Mouse (Mus musculus): ENCODE data around the gene Stpg1. TPM values are rescaled to one million over a fixed set of nuclear protein-coding genes. Genes with fewer than 3 reads are reported as not detected.

The Stpg1 gene
- polyA plus RNA-seq, 2 experiments: 0.02 TPM; not detected in 1

DNA sequence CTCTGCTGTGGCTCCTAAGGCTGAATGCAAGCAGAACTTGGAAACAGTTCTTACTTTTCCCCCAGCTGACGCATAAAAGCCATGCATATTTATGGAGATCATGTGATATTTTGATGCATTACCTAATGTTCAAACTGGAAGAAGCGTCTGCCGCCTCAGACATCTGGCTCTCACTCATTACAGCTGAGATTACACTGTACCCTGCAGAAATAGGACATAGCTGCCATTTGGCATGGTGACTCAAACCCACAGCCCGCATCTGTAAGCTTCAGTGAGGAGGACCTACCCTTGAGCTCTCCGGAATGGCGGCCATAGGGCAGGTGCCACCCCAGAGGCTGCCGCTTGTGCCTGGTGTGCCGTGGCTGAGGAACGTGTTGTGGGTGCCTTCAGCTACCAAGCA is 36.6 kb downstream of the Stpg1 start:
- no peak overlapping the region for H3K9ac ChIP-seq (replicated peaks)
- ATAC-seq (ENCODE audit: insufficient read depth) (no peak), DNase-seq (ENCODE audit: low read depth in 3 of 3, low spot score in 3 of 3) (no peak)
- no peaks in the 10 kb centered on the region for H3K36me3 ChIP-seq (replicated peaks; ENCODE audit: control insufficient read depth, insufficient read depth, low read depth)
- no peaks in the 10 kb centered on the region for H3K27me3 ChIP-seq (ENCODE audit: control insufficient read depth, insufficient read depth, low read length)
- H3K4me1 ChIP-seq (replicated peaks; ENCODE audit: control insufficient read depth in 2 of 2, insufficient read depth in 2 of 2, low read length in 1 of 2): no peaks in the 10 kb centered on the region
- H3K9me3 ChIP-seq (ENCODE audit: control insufficient read depth, low read length): peaks cover 4% of the 10 kb centered on the region; the same call in 1 of the 2 replicates
- no peak for TF ChIP-seq CTCF (IDR thresholded peaks at IDR 0.05; ENCODE audit: low read depth)
- TF ChIP-seq EP300 (IDR thresholded peaks at IDR 0.05; ENCODE audit: low read depth): no peak
- no peak overlapping the region for H3K27ac ChIP-seq
- no peak overlapping the region for H3K4me2 ChIP-seq (ENCODE audit: low read depth)
- H3K4me3 ChIP-seq (ENCODE audit: insufficient read depth in 1 of 2, low read depth in 2 of 2, low read length in 2 of 2): no peak overlapping the region
- WGBS (ENCODE audit: insufficient replicate concordance): 77% methylated on average over 9 of the region's 9 CpGs

DNA sequence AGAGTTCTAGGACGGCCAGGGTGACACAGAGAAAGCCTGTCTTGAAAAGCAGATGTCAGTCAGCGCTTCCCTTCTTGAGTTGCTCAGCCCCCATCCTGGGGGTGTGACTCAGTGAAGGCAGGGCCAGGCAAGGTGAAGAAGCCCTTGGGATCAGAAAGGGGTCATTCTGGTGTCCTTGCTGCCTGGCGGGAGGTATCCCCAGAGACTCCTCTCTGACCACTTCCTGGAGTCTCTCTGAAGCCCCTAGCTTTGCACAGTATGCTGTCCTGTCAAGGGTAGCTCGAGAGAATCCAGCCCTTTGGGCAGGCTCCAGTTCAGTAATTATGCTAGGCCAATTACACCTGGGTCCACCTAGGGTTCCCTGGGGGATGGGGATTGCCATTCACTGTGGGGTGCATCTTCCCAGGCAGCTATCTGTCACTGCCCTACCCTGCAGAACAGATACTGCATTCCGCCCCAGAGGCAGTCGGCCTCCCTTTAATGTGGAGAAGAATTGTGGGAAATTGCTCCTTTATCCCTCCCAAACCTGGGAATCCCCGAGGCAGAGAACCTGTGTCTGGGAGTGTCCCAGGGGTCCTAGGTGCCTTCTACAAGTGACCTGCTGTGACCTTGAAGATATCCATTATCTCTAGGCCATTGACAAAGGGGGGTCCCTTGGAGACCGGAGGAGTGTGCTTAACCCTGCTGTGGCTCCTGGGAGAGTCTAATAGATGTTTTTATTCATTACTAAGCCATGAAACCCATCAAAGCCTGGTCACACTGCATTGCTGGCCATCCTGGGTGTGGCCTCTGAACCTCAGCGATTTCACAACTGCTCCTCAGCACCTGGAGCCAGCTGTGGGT is 37.4 kb downstream of the Stpg1 start:
- Histone ChIP-seq H3K27me3 (ENCODE audit: control insufficient read depth, insufficient read depth, low read length) (no peaks in the 10 kb centered on the region), H3K9ac (replicated peaks) (no peak overlapping the region), H3K36me3 (replicated peaks; ENCODE audit: control insufficient read depth, insufficient read depth, low read depth) (no peaks in the 10 kb centered on the region), H3K4me3 (ENCODE audit: insufficient read depth in 1 of 2, low read depth in 2 of 2, low read length in 2 of 2) (no peak overlapping the region), H3K4me1 (replicated peaks; ENCODE audit: control insufficient read depth in 2 of 2, insufficient read depth in 2 of 2, low read length in 1 of 2) (no peaks in the 10 kb centered on the region), H3K4me2 (ENCODE audit: low read depth) (no peak overlapping the region), H3K27ac (no peak overlapping the region), H3K9me3 (ENCODE audit: control insufficient read depth, low read length) (peaks cover 4% of the 10 kb centered on the region; the same call in 1 of the 2 replicates)
- TF ChIP-seq EP300 (IDR thresholded peaks at IDR 0.05; ENCODE audit: low read depth): no peak
- no peak for TF ChIP-seq CTCF (IDR thresholded peaks at IDR 0.05; ENCODE audit: low read depth)
- DNase-seq (ENCODE audit: low read depth in 3 of 3, low spot score in 3 of 3) (no peak), ATAC-seq (ENCODE audit: insufficient read depth) (no peak)
- 33% methylated on average over 9 of the region's 9 CpGs for WGBS (ENCODE audit: insufficient replicate concordance)

DNA sequence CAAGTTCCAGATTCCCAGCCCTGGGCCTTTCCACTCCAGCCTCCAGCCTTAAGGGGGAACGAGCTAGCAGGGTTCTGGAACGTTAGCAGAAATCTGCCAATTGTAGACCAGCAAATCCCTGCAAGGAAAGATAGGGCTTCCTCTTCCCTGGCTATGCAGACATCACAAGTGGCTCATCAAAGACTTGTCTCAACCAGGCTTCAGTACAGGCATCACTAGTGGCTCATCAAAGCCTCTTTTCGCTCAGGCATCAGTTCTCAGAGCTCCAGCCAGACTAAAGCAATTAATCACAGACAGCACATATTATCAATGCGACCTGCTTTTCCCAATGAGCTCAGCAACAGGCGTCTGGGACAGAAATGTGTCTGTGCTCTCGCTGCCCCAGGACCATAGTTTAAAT is 38.4 kb downstream of the Stpg1 start:
- ATAC-seq (ENCODE audit: insufficient read depth) (no peak), DNase-seq (ENCODE audit: low read depth in 3 of 3, low spot score in 3 of 3) (no peak)
- Histone ChIP-seq H3K4me3 (ENCODE audit: insufficient read depth in 1 of 2, low read depth in 2 of 2, low read length in 2 of 2) (no peak overlapping the region), H3K9me3 (ENCODE audit: control insufficient read depth, low read length) (peaks cover 4% of the 10 kb centered on the region; the same call in 1 of the 2 replicates), H3K9ac (replicated peaks) (no peak overlapping the region), H3K27ac (no peak overlapping the region), H3K4me2 (ENCODE audit: low read depth) (no peak overlapping the region), H3K4me1 (replicated peaks; ENCODE audit: control insufficient read depth in 2 of 2, insufficient read depth in 2 of 2, low read length in 1 of 2) (no peaks in the 10 kb centered on the region), H3K27me3 (ENCODE audit: control insufficient read depth, insufficient read depth, low read length) (no peaks in the 10 kb centered on the region), H3K36me3 (replicated peaks; ENCODE audit: control insufficient read depth, insufficient read depth, low read depth) (no peaks in the 10 kb centered on the region)
- TF ChIP-seq EP300 (IDR thresholded peaks at IDR 0.05; ENCODE audit: low read depth): no peak
- TF ChIP-seq CTCF (IDR thresholded peaks at IDR 0.05; ENCODE audit: low read depth): no peak
- 45% methylated on average over 6 of the region's 6 CpGs for WGBS (ENCODE audit: insufficient replicate concordance)

DNA sequence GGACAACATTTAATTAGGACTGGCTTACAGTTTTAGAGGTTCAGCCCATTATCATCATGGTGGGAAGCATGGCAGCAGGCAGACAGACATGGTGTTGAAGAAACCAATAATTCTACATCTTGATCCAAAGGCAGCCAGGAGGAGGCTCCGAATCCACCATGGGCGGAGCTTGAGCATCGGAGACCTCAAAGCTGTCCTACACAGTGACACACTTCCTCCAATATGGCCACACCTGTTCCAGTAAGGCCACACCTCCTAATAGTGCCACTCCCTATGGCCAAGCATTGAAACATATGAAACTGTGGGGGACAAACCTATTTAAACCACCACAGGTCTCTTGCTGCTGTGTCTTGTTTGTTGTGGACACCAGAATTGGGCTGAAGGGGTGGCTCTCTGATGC is 40.4 kb downstream of the Stpg1 start:
- Histone ChIP-seq H3K9me3 (ENCODE audit: control insufficient read depth, low read length) (peaks cover 4% of the 10 kb centered on the region; the same call in 1 of the 2 replicates), H3K4me1 (replicated peaks; ENCODE audit: control insufficient read depth in 2 of 2, insufficient read depth in 2 of 2, low read length in 1 of 2) (no peaks in the 10 kb centered on the region), H3K27me3 (ENCODE audit: control insufficient read depth, insufficient read depth, low read length) (no peaks in the 10 kb centered on the region), H3K4me2 (ENCODE audit: low read depth) (no peak overlapping the region), H3K9ac (replicated peaks) (no peak overlapping the region), H3K36me3 (replicated peaks; ENCODE audit: control insufficient read depth, insufficient read depth, low read depth) (no peaks in the 10 kb centered on the region), H3K27ac (no peak overlapping the region), H3K4me3 (ENCODE audit: insufficient read depth in 1 of 2, low read depth in 2 of 2, low read length in 2 of 2) (no peak overlapping the region)
- no peak for ATAC-seq (ENCODE audit: insufficient read depth)
- TF ChIP-seq CTCF (IDR thresholded peaks at IDR 0.05; ENCODE audit: low read depth) (no peak), EP300 (IDR thresholded peaks at IDR 0.05; ENCODE audit: low read depth) (no peak)
- 82% methylated on average over 3 of the region's 3 CpGs for WGBS (ENCODE audit: insufficient replicate concordance)
- no peak for DNase-seq (ENCODE audit: low read depth in 3 of 3, low spot score in 3 of 3)

DNA sequence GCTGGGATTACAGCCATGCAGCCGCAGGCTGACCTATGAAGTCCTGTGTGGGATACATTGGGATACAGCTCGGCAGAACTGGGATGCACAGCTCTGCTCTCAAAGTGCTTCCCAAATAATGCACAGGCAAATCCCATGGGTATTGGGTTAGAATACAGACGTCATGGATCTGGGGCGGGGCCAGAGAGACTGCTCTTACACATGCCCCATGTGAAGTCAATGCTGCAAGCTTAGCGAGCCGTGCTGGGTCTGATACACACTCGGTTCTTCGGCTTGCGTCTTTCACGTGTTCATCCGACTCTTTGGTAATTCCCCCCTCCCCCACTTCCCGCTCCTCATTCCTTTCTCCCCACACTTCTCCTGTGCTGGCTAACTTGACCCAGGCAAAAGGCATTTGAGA is 44.5 kb downstream of the Stpg1 start:
- TF ChIP-seq EP300 (IDR thresholded peaks at IDR 0.05; ENCODE audit: low read depth) (no peak), CTCF (IDR thresholded peaks at IDR 0.05; ENCODE audit: low read depth) (no peak)
- DNase-seq (ENCODE audit: low read depth in 3 of 3, low spot score in 3 of 3) (no peak), ATAC-seq (ENCODE audit: insufficient read depth) (no peak)
- Histone ChIP-seq H3K27ac (no peak overlapping the region), H3K9me3 (ENCODE audit: control insufficient read depth, low read length) (no peaks in the 10 kb centered on the region), H3K4me1 (replicated peaks; ENCODE audit: control insufficient read depth in 2 of 2, insufficient read depth in 2 of 2, low read length in 1 of 2) (no peaks in the 10 kb centered on the region), H3K4me3 (ENCODE audit: insufficient read depth in 1 of 2, low read depth in 2 of 2, low read length in 2 of 2) (no peak overlapping the region), H3K27me3 (ENCODE audit: control insufficient read depth, insufficient read depth, low read length) (no peaks in the 10 kb centered on the region), H3K36me3 (replicated peaks; ENCODE audit: control insufficient read depth, insufficient read depth, low read depth) (no peaks in the 10 kb centered on the region), H3K4me2 (ENCODE audit: low read depth) (no peak overlapping the region), H3K9ac (replicated peaks) (no peak overlapping the region)
- WGBS (ENCODE audit: insufficient replicate concordance): 74% methylated on average over 12 of the region's 12 CpGs
